Mouse (Mus musculus): Measurements from ENCODE around the gene Vps51. TPM values are rescaled to one million over a fixed set of nuclear protein-coding genes. Genes with fewer than 3 reads are reported as not detected.

Gene Vps51
- total RNA-seq, 2 experiments from 2014 or later: 93.7 to 94.4 TPM

Small RNAs within 50 kb of the gene (microRNA-seq; reads per million reads assigned to microRNA genes)
- 2.0 to 3.5 reads per million in 2 experiments for gene Mir6988

Other genes with a start within 250 kb of the Vps51 start
- 10 to 100 TPM; 12.7 to 13.0 TPM for gene Frmd8, start 202.0 kb downstream of the Vps51 start, total RNA-seq (2021)
- gene Slc25a45, start 199.4 kb downstream of the Vps51 start, total RNA-seq (2021): 1 to 10 TPM; 2.9 to 3.2 TPM
- gene Tigd3, start 183.1 kb downstream of the Vps51 start, total RNA-seq (2021): 1 to 10 TPM; 2.5 TPM
- gene Dpf2, start 164.2 kb downstream of the Vps51 start, total RNA-seq (2021): 100 to 1,000 TPM in 1 of 2 experiments, 10 to 100 TPM in 1; 90.8 to 100 TPM
- 1 to 10 TPM; 4.3 to 4.6 TPM for gene Cdc42ep2, start 152.4 kb downstream of the Vps51 start, total RNA-seq (2021)
- gene Pola2, start 113.0 kb downstream of the Vps51 start, total RNA-seq (2021): 1 to 10 TPM; 5.0 to 5.9 TPM
- gene Slc22a20, start 91.1 kb downstream of the Vps51 start, total RNA-seq (2021): not detected
- gene Capn1, start 61.3 kb downstream of the Vps51 start, total RNA-seq (2021): 10 to 100 TPM; 23.2 to 24.8 TPM
- 10 to 100 TPM; 43.4 to 44.5 TPM for gene Syvn1, start 30.7 kb downstream of the Vps51 start, total RNA-seq (2021)
- gene Mrpl49, start 19.4 kb downstream of the Vps51 start, total RNA-seq (2021): 10 to 100 TPM; 48.0 to 52.0 TPM
- 100 to 1,000 TPM; 769 to 789 TPM for gene Fau, start 19.4 kb downstream of the Vps51 start, total RNA-seq (2021)
- 10 to 100 TPM; 34.6 to 36.2 TPM for gene Znhit2, start 16.0 kb downstream of the Vps51 start, total RNA-seq (2021)
- gene Tm7sf2, start 8.9 kb downstream of the Vps51 start, total RNA-seq (2021): 10 to 100 TPM; 22.4 to 24.4 TPM
- gene Tmem262, start 2.8 kb upstream of the Vps51 start, total RNA-seq (2021): not detected
- gene Gm28374, start 5.0 kb upstream of the Vps51 start, total RNA-seq (2021): 1 to 10 TPM in 1 of 2 experiments, under 1 TPM in 1; 0.91 to 1.3 TPM
- 10 to 100 TPM; 36.6 to 42.0 TPM for gene Zfpl1, start 7.7 kb upstream of the Vps51 start, total RNA-seq (2021)
- not detected for gene Cdca5, start 7.8 kb upstream of the Vps51 start, total RNA-seq (2021)
- gene AC131692.1, start 17.2 kb upstream of the Vps51 start, total RNA-seq (2021): not detected
- under 1 TPM in 1 of 2 experiments, not detected in 1; 0.12 TPM for gene Naaladl1, start 28.6 kb upstream of the Vps51 start, total RNA-seq (2021)
- gene Sac3d1, start 41.4 kb upstream of the Vps51 start, total RNA-seq (2021): 10 to 100 TPM; 15.5 to 15.6 TPM
- gene Snx15, start 51.1 kb upstream of the Vps51 start, total RNA-seq (2021): 10 to 100 TPM; 37.6 to 45.1 TPM
- gene Batf2, start 63.8 kb upstream of the Vps51 start, total RNA-seq (2021): under 1 TPM; 0.59 to 0.89 TPM
- 10 to 100 TPM; 83.2 to 84.8 TPM for gene Arl2, start 64.3 kb upstream of the Vps51 start, total RNA-seq (2021)
- not detected for gene Majin, start 107.2 kb upstream of the Vps51 start, total RNA-seq (2021)
- not detected for gene Gpha2, start 149.1 kb upstream of the Vps51 start, total RNA-seq (2021)
- 100 to 1,000 TPM; 133 TPM for gene Ppp2r5b, start 158.6 kb upstream of the Vps51 start, total RNA-seq (2021)
- gene Atg2a, start 164.4 kb upstream of the Vps51 start, total RNA-seq (2021): 10 to 100 TPM; 34.0 to 34.2 TPM
- gene Ehd1, start 199.5 kb upstream of the Vps51 start, total RNA-seq (2021): 10 to 100 TPM; 86.6 to 88.0 TPM
- gene Cdc42bpg, start 229.2 kb upstream of the Vps51 start, total RNA-seq (2021): 1 to 10 TPM; 4.8 to 5.6 TPM

Data from layer of hippocampus, adult 18-20 months (tissue).